Mouse (Mus musculus): ENCODE data around the gene Sh3gl1. TPM values are rescaled to one million over a fixed set of nuclear protein-coding genes. Genes with fewer than 3 reads are reported as not detected.

The Sh3gl1 gene
- polyA plus RNA-seq, 1 experiment from 2014 or later = 108 TPM

DNA sequence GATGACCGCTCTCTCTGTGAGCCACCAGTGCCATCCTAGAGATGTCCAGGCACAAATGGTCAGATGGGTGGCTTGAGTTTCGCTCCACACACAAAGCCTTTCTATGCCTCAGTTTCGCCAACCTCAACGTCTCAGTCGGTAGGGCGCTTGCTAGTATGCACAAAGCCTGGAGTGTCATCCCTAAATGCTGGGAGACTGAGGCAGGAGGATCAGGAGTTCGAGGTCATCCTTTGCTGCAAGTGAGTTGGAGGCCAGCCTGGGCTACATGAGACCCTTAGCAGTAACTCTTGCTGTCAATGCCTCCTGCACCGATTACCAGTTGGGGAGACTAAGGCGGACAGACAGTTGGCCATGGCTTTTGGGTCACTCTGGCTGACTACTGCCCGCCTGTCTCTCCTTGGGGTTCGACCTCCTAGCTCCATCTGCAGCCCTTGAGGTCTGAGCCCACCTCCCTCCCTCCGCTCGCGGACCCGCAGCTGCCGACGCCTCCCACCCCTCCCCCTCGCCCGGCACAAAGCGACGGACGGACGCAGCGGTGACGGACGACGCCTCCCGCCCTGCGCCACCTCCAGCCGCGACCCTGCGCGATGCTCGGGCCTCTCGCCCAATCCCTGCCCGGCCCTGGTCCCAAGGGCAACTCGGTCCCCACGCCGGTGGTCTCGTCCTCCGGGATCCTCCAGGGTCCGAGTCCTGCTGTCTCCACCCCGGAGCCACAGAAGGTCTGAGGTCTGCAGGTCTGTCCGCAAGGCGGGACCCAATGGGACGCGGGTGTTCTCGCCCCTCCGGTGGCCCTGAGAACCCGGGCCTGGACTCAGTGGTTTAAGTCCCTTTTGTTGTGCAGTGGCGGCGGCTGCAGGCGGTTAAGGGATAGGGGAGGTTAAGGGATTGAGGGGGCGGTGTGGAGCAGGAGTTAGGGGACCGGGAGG is 66.2 kb downstream of the Sh3gl1 start, which contains the start of gene Shd:
Gene Shd (plus strand): TSS at position 502 of the 926 bp plus-strand sequence.
- H3K27ac ChIP-seq (replicated peaks) = peak within 1 kb of the TSS; percentile 85
- WGBS = 7% methylated on average over 49 of the region's 55 CpGs
- no peaks in the 10 kb centered on the region for H3K9me3 ChIP-seq
- peak within 1 kb of the TSS; percentile 80 for H3K9ac ChIP-seq
- H3K27me3 ChIP-seq = no peaks in the 10 kb centered on the region
- peak within 1 kb of the TSS; percentile 65 for H3K4me3 ChIP-seq
- H3K4me2 ChIP-seq = peak within 1 kb of the TSS; percentile 73
- H3K4me1 ChIP-seq (replicated peaks) = peaks cover 45% of the 10 kb centered on the region
- ATAC-seq (ENCODE audit: low FRiP score, low read depth) = peak; percentile 49
- H3K36me3 ChIP-seq = peaks cover 9% of the 10 kb centered on the region

- WGBS = 9% methylated on average over 14 of the region's 14 CpGs
- Histone ChIP-seq H3K4me1 (replicated peaks) (peaks cover 45% of the 10 kb centered on the region), H3K4me3 (peak overlapping the region; percentile 65), H3K36me3 (peaks cover 15% of the 10 kb centered on the region), H3K27me3 (no peaks in the 10 kb centered on the region), H3K4me2 (peak overlapping the region; percentile 73), H3K9me3 (no peaks in the 10 kb centered on the region), H3K27ac (replicated peaks) (peak overlapping the region; percentile 85), H3K9ac (peak overlapping the region; percentile 80; the same call in 1 of the 2 replicates)
- ATAC-seq (ENCODE audit: low FRiP score, low read depth) = peak; percentile 53
These were observed 66.9 kb downstream of the Sh3gl1 start for GRCm38 (mm10) chr17:55969560-55969959.

- 31% methylated on average over 7 of the region's 7 CpGs for WGBS
- H3K27me3 ChIP-seq = no peaks in the 10 kb centered on the region
- H3K4me1 ChIP-seq (replicated peaks) = peaks cover 45% of the 10 kb centered on the region
- ATAC-seq (ENCODE audit: low FRiP score, low read depth) = no peak
- no peaks in the 10 kb centered on the region for H3K9me3 ChIP-seq
- H3K27ac ChIP-seq (replicated peaks) = peak overlapping the region; percentile 85; the same call in 1 of the 2 replicates
- H3K36me3 ChIP-seq = peaks cover 19% of the 10 kb centered on the region
- H3K9ac ChIP-seq = no peak overlapping the region
- no peak overlapping the region for H3K4me3 ChIP-seq
- no peak overlapping the region for H3K4me2 ChIP-seq
These were observed 68.2 kb downstream of the Sh3gl1 start for GRCm38 (mm10) chr17:55968210-55968609.

DNA sequence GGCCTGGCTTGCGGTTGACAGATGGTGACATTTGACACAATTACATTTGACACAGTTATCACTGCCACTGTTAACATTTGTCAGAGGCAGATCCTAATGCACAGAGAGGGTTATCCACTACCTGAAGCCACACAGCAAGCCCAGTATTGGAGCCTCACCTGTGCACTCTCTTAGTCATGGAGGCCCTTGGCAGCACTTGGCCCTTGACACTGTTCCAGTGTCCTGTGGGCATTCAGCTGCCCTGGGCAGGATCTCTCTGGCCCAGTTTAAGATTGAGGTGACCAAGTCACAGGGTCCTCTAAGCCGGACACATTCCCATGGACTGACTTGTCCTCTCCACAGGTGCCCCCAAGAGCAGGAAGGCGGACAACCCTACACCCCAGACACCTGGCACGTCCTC is 69.2 kb downstream of the Sh3gl1 start:
- no peak overlapping the region for H3K4me2 ChIP-seq
- WGBS = 91% methylated on average over 4 of the region's 4 CpGs
- H3K36me3 ChIP-seq = peaks cover 21% of the 10 kb centered on the region
- no peaks in the 10 kb centered on the region for H3K9me3 ChIP-seq
- no peak overlapping the region for H3K4me3 ChIP-seq
- no peak for ATAC-seq (ENCODE audit: low FRiP score, low read depth)
- H3K27ac ChIP-seq (replicated peaks) = no peak overlapping the region
- H3K27me3 ChIP-seq = no peaks in the 10 kb centered on the region
- peaks cover 38% of the 10 kb centered on the region for H3K4me1 ChIP-seq (replicated peaks)
- H3K9ac ChIP-seq = no peak overlapping the region

Other genes starting within 250 kb of the Sh3gl1 start
- gene Zfp119a, start 157.7 kb downstream of the Sh3gl1 start, polyA plus RNA-seq (2015; fragmentation: Nextera tagmentation; extraction: Ambion mirVana) = 11.2 and 11.7 TPM in 2 replicates
- gene Zfp959, start 144.5 kb downstream of the Sh3gl1 start, polyA plus RNA-seq (2015; fragmentation: Nextera tagmentation; extraction: Ambion mirVana) = 14.4 and 15.4 TPM in 2 replicates
- gene Zfp119b, start 87.1 kb downstream of the Sh3gl1 start, polyA plus RNA-seq (2015; fragmentation: Nextera tagmentation; extraction: Ambion mirVana) = 7.5 and 8.3 TPM in 2 replicates
- gene Ebi3, start 84.0 kb downstream of the Sh3gl1 start, polyA plus RNA-seq (2015; fragmentation: Nextera tagmentation; extraction: Ambion mirVana) = 5.9 and 6.4 TPM in 2 replicates
- gene Yju2, start 77.5 kb downstream of the Sh3gl1 start, polyA plus RNA-seq (2015; fragmentation: Nextera tagmentation; extraction: Ambion mirVana) = 22.7 and 22.9 TPM in 2 replicates
- 174 and 179 TPM in 2 replicates for gene Shd, start 66.2 kb downstream of the Sh3gl1 start, polyA plus RNA-seq (2015; fragmentation: Nextera tagmentation; extraction: Ambion mirVana)
- 193 and 215 TPM in 2 replicates for gene Fsd1, start 50.1 kb downstream of the Sh3gl1 start, polyA plus RNA-seq (2015; fragmentation: Nextera tagmentation; extraction: Ambion mirVana)
- 6.2 and 6.5 TPM in 2 replicates for gene Stap2, start 31.1 kb downstream of the Sh3gl1 start, polyA plus RNA-seq (2015; fragmentation: Nextera tagmentation; extraction: Ambion mirVana)
- 145 and 149 TPM in 2 replicates for gene Mpnd, start 30.9 kb downstream of the Sh3gl1 start, polyA plus RNA-seq (2015; fragmentation: Nextera tagmentation; extraction: Ambion mirVana)
- 7.6 and 7.8 TPM in 2 replicates for gene Chaf1a, start 3.8 kb upstream of the Sh3gl1 start, polyA plus RNA-seq (2015; fragmentation: Nextera tagmentation; extraction: Ambion mirVana)
- 76.1 and 77.1 TPM in 2 replicates for gene Ubxn6, start 38.4 kb upstream of the Sh3gl1 start, polyA plus RNA-seq (2015; fragmentation: Nextera tagmentation; extraction: Ambion mirVana)
- 141 and 145 TPM in 2 replicates for gene Hdgfl2, start 43.0 kb upstream of the Sh3gl1 start, polyA plus RNA-seq (2015; fragmentation: Nextera tagmentation; extraction: Ambion mirVana)
- gene Plin4, start 73.2 kb upstream of the Sh3gl1 start, polyA plus RNA-seq (2015; fragmentation: Nextera tagmentation; extraction: Ambion mirVana) = 0.08 and 0.21 TPM in 2 replicates
- gene Plin5, start 81.0 kb upstream of the Sh3gl1 start, polyA plus RNA-seq (2015; fragmentation: Nextera tagmentation; extraction: Ambion mirVana) = 1.7 and 2.5 TPM in 2 replicates
- gene Lrg1, start 85.4 kb upstream of the Sh3gl1 start, polyA plus RNA-seq (2015; fragmentation: Nextera tagmentation; extraction: Ambion mirVana) = 0.33 and 0.62 TPM in 2 replicates
- 17.4 and 19.2 TPM in 2 replicates for gene Sema6b, start 103.7 kb upstream of the Sh3gl1 start, polyA plus RNA-seq (2015; fragmentation: Nextera tagmentation; extraction: Ambion mirVana)
- 9.5 and 10.7 TPM in 2 replicates for gene Tnfaip8l1, start 125.8 kb upstream of the Sh3gl1 start, polyA plus RNA-seq (2015; fragmentation: Nextera tagmentation; extraction: Ambion mirVana)
- gene Mydgf, start 147.3 kb upstream of the Sh3gl1 start, polyA plus RNA-seq (2015; fragmentation: Nextera tagmentation; extraction: Ambion mirVana) = 76.2 and 78.6 TPM in 2 replicates
- 25.6 and 28.8 TPM in 2 replicates for gene Dpp9, start 182.3 kb upstream of the Sh3gl1 start, polyA plus RNA-seq (2015; fragmentation: Nextera tagmentation; extraction: Ambion mirVana)
- 18.2 and 18.8 TPM in 2 replicates for gene Fem1a, start 220.2 kb upstream of the Sh3gl1 start, polyA plus RNA-seq (2015; fragmentation: Nextera tagmentation; extraction: Ambion mirVana)
- 1.3 and 1.8 TPM in 2 replicates for gene Ticam1, start 240.2 kb upstream of the Sh3gl1 start, polyA plus RNA-seq (2015; fragmentation: Nextera tagmentation; extraction: Ambion mirVana)